Mouse (Mus musculus) heart, embryonic 11.5 days (tissue): ENCODE results near the gene Ldlrad3. TPM values are rescaled to one million over a fixed set of nuclear protein-coding genes. Genes with fewer than 3 reads are reported as not detected.

Experiments
- ATAC-seq: fragments of 200-750 bp; cut with Nextera tagmentation; replicated peaks from 2 replicates; pipeline ENCODE4 v1.8.0; 2017; ENCODE audit warnings: moderate library complexity; ENCODE audit not compliant: insufficient number of reproducible peaks, low FRiP score, low TSS enrichment
- H3K27ac ChIP-seq: fragments of 300-500 bp; sonication (generic); 2 replicates; pipeline ENCODE4 v1.5.1; 2014; ENCODE audit warnings: mild to moderate bottlenecking, low read depth, low read length
- H3K27me3 ChIP-seq: fragments of 300-500 bp; sonication (generic); 2 replicates; pipeline ENCODE4 v1.6.1; 2014; ENCODE audit warnings: mild to moderate bottlenecking, low read length, mixed read lengths; ENCODE audit not compliant: control insufficient read depth, insufficient read depth
- H3K36me3 ChIP-seq: fragments of 300-500 bp; sonication (generic); 2 replicates; pipeline ENCODE4 v1.6.1; 2014; ENCODE audit warnings: mild to moderate bottlenecking, low read length, moderate library complexity, mixed read lengths; ENCODE audit not compliant: control insufficient read depth, insufficient read depth
- H3K4me1 ChIP-seq: fragments of 300-500 bp; sonication (generic); 2 replicates; pipeline ENCODE4 v1.6.1; 2014; ENCODE audit warnings: low read length; ENCODE audit not compliant: control insufficient read depth, insufficient read depth
- H3K4me2 ChIP-seq: fragments of 300-500 bp; sonication (generic); 2 replicates; pipeline ENCODE4 v1.6.1; 2014; ENCODE audit warnings: mild to moderate bottlenecking, moderate library complexity
- H3K4me3 ChIP-seq: fragments of 300-500 bp; sonication (generic); 2 replicates; pipeline ENCODE4 v1.5.1; 2014; ENCODE audit warnings: low read depth, low read length
- H3K9ac ChIP-seq: fragments of 300-500 bp; sonication (generic); 2 replicates; pipeline ENCODE4 v1.6.1; 2014; ENCODE audit warnings: mild to moderate bottlenecking, low read depth, low read length, moderate library complexity
- H3K9me3 ChIP-seq: fragments of 300-500 bp; sonication (generic); replicated peaks from 2 replicates; pipeline ENCODE4 v1.6.1; 2016; ENCODE audit warnings: low read length; ENCODE audit not compliant: control insufficient read depth
- WGBS: fragments of 180-500 bp; shearing (Covaris S2); extraction: QIAGEN DNeasy Blood & Tissue Kit; methylation state at CpG from one replicate; pipeline ENCODE4 v1.1.7; 2014; ENCODE audit not compliant: insufficient replicate concordance; 5-methylcytosine and 5-hydroxymethylcytosine counted together
- polyA plus RNA-seq: library from polyadenylated mRNA; unstranded; fragments of >200 nt; fragmentation: Nextera tagmentation; extraction: Ambion mirVana; gene quantifications from 2 replicates; pipeline ENCODE4 v1.2.1, GENCODE M21; 2014

Gene Ldlrad3
- polyA plus RNA-seq, 1 experiment from 2014 or later: 19.0 TPM

DNA sequence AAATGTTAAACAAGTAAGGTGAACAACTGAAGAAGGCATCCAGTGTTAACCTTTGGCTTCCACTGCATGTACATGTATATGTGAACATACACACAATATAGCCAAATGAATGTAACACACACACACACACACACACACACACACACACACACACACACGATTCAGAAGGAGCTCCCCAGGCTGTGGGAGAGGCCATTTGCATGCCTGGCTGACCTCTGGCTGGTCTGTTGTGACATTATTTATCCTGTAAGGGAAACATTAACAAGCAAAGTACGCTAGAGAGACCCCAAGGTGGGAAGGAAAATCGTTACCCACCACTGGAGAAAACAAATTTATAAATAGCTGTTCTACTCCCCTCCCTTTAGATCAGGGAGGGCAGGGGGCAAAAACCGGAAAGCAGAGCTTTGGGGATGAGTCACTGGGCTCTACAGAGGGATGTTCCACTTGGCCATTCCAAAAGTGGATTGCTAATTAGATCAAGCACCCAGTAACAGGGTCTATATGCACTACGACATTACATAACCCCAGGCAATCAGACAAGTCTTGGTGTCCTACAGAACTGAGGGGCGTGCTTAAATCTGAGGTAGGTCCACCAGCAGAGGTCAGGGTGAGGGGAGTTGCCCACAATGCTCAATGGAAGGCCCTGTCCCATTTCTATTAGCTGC lies 174.7 kb downstream of the Ldlrad3 start:
- H3K9ac ChIP-seq: no peak overlapping the region
- ATAC-seq: no peak
- no peak overlapping the region for H3K4me3 ChIP-seq
- WGBS: 60% methylated on average over 6 of the region's 6 CpGs
- H3K9me3 ChIP-seq: no peaks in the 10 kb centered on the region
- no peak overlapping the region for H3K27ac ChIP-seq
- H3K36me3 ChIP-seq: no peaks in the 10 kb centered on the region
- no peak overlapping the region for H3K4me2 ChIP-seq
- no peaks in the 10 kb centered on the region for H3K27me3 ChIP-seq
- H3K4me1 ChIP-seq: peaks cover 16% of the 10 kb centered on the region

DNA sequence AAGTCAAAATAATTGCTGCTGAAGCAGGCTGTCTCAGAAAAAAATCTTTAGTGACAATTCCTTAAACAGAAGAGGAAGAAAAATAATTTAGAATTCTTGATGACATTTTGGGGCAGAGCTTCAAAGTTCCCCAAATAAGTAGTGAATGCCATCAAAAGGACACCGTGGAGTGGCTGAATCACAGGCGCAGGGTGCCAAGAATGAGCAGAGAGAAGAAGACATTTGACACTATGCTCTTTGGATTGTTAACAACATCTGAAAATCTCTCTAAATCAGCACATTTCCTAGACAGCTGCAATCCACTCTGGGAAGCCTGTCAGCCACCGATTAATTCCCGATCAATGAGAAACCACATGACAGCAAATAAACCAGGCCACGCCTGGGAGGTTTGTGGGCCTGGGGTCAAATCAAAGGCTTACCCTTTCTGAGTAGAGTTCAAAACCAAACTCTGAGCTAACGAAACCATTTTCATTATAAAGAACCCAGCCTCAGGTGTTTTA lies 176.4 kb downstream of the Ldlrad3 start:
- H3K4me3 ChIP-seq: no peak overlapping the region
- ATAC-seq: no peak
- H3K9ac ChIP-seq: no peak overlapping the region
- 85% methylated on average over 6 of the region's 6 CpGs for WGBS
- H3K36me3 ChIP-seq: no peaks in the 10 kb centered on the region
- H3K9me3 ChIP-seq: no peaks in the 10 kb centered on the region
- no peak overlapping the region for H3K27ac ChIP-seq
- H3K27me3 ChIP-seq: no peaks in the 10 kb centered on the region
- H3K4me2 ChIP-seq: no peak overlapping the region
- peaks cover 31% of the 10 kb centered on the region for H3K4me1 ChIP-seq

DNA sequence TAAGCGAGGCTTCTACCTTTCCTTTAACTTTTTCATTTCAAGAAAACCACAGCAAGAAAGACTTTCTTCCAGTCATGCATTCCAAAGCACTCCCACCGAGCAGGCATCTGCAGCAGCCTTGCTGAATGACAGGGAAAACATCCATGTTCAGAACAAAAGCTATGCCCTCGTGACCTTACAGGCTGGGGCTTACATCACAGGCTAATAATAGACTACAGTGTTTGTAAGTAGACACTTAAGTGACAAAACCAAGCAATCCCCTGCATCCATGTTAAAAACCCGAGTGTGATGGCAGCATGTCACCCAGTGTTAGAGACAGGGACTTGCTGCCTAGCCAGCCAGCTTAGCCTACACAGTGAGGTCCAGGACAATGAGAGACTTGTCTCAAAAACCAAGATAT lies 180.0 kb downstream of the Ldlrad3 start:
- 5% methylated on average over 4 of the region's 4 CpGs for WGBS
- Histone ChIP-seq H3K4me2 (peak overlapping the region; percentile 46), H3K9ac (peak overlapping the region; percentile 11; the same call in 1 of the 2 replicates), H3K27ac (peak overlapping the region; percentile 95), H3K4me3 (no peak overlapping the region), H3K27me3 (no peaks in the 10 kb centered on the region), H3K36me3 (no peaks in the 10 kb centered on the region), H3K9me3 (no peaks in the 10 kb centered on the region), H3K4me1 (peaks cover 62% of the 10 kb centered on the region)
- peak; percentile 43; the same call in 1 of the 2 replicates for ATAC-seq

- H3K27ac ChIP-seq: peak overlapping the region; percentile 95
Observed at GRCm38 (mm10) chr2:102005377-102006007, 180.7 kb downstream of the Ldlrad3 start.

GRCm38 (mm10) chr2:102003776-102004264 lies 182.4 kb downstream of the Ldlrad3 start:
- no peaks in the 10 kb centered on the region for H3K27me3 ChIP-seq
- H3K9ac ChIP-seq: no peak overlapping the region
- 0 out of 2 replicates have a peak overlapping the region, but pooled peaks have one; percentile 57 for H3K4me2 ChIP-seq
- 54% methylated on average over 7 of the region's 7 CpGs for WGBS
- H3K27ac ChIP-seq: peak overlapping the region; percentile 87
- no peaks in the 10 kb centered on the region for H3K9me3 ChIP-seq
- no peak for ATAC-seq
- no peaks in the 10 kb centered on the region for H3K36me3 ChIP-seq
- peaks cover 65% of the 10 kb centered on the region for H3K4me1 ChIP-seq
- H3K4me3 ChIP-seq: no peak overlapping the region

More at GRCm38 (mm10) chr2:102005377-102006007, 180.7 kb downstream of the Ldlrad3 start:
- Histone ChIP-seq H3K4me3 (no peak overlapping the region), H3K9ac (peak overlapping the region; percentile 11), H3K9me3 (no peaks in the 10 kb centered on the region), H3K4me2 (peak overlapping the region; percentile 46), H3K4me1 (peaks cover 62% of the 10 kb centered on the region), H3K36me3 (no peaks in the 10 kb centered on the region), H3K27me3 (no peaks in the 10 kb centered on the region)
- peak; percentile 50; the same call in 1 of the 2 replicates for ATAC-seq
- 5% methylated on average over 8 of the region's 8 CpGs for WGBS

DNA sequence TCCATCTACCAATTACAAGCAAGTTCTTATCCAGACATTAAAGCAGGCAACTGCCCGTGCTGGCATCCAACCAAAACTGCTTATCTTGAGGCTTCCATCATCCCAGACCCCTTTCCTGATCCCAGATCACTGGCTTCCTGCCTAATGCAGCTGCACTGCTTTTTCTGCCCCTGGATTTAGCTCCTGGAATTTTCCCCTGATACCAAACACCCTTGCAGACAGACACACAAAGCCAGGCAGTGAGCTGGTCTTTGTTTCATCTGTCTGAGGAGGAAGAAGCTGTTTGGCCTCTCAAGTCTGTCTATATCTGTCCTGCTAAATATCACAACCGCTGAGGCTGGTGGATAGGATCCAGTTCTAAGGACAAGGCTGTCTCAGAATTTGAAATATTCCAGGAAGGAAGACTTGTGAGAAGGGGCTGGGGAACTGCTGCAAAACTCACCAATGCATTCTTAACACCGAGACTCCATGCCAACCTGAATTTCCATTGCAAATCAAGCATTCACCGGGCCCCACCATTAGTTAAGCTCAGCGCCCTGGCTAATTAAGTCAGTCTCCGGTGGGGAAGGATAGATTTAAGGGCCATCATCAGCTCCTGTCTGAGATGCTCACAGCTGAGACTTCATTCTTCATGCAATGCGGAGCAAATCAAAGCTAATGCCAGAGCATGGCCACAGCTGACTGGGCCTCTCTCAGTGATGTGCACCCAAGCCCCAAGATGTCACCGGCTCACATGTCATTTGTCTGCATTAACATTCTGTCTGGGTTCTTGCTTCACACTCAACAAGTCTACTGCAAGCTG lies 183.0 kb downstream of the Ldlrad3 start:
- no peaks in the 10 kb centered on the region for H3K9me3 ChIP-seq
- no peak overlapping the region for H3K4me3 ChIP-seq
- peak overlapping the region; percentile 57; the same call in 1 of the 2 replicates for H3K4me2 ChIP-seq
- H3K36me3 ChIP-seq: no peaks in the 10 kb centered on the region
- 17% methylated on average over 8 of the region's 8 CpGs for WGBS
- peak; percentile 67 for ATAC-seq
- no peak overlapping the region for H3K9ac ChIP-seq
- no peaks in the 10 kb centered on the region for H3K27me3 ChIP-seq
- peak overlapping the region; percentile 87 for H3K27ac ChIP-seq
- H3K4me1 ChIP-seq: peaks cover 65% of the 10 kb centered on the region

DNA sequence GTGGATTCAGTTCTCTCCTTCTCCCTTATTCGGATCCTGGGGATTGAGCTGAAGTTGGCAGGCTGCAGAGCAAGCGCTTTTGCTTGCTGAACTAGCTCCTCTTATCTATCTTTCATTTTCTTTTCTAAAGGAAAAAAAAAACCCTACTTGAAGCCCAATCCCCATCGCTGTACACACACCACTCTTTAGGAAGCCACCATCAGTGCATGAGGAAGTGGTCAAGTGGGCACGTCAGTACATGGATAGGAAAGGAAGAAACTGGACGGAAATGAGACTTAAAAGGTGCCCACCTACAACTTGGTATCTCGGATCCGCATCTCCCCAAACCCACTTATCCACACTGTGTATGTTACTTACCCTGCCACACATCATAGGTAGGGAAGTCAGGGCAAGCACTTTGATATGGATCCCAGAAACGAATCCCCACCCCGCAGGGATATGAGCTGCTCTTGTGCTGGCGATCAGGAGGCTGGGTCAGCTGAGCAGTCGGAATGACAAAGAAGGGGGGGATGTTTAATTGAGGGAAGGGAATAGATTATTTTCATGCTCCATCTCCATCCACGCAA lies 183.7 kb downstream of the Ldlrad3 start:
- Histone ChIP-seq H3K27ac (peak overlapping the region; percentile 87), H3K4me3 (0 out of 2 replicates have a peak overlapping the region, but pooled peaks have one; percentile 5), H3K9ac (no peak overlapping the region), H3K27me3 (no peaks in the 10 kb centered on the region), H3K9me3 (no peaks in the 10 kb centered on the region), H3K36me3 (no peaks in the 10 kb centered on the region), H3K4me2 (peak overlapping the region; percentile 57), H3K4me1 (peaks cover 60% of the 10 kb centered on the region)
- 33% methylated on average over 12 of the region's 12 CpGs for WGBS
- peak; percentile 21 for ATAC-seq

GRCm38 (mm10) chr2:102001661-102002060 lies 184.5 kb downstream of the Ldlrad3 start:
- Histone ChIP-seq H3K4me1 (peaks cover 58% of the 10 kb centered on the region), H3K4me3 (no peak overlapping the region), H3K4me2 (peak overlapping the region; percentile 57; the same call in 1 of the 2 replicates), H3K27ac (peak overlapping the region; percentile 87), H3K27me3 (no peaks in the 10 kb centered on the region), H3K9me3 (no peaks in the 10 kb centered on the region), H3K9ac (no peak overlapping the region; the same call in 1 of the 2 replicates), H3K36me3 (no peaks in the 10 kb centered on the region)
- 4% methylated on average over 1 of the region's 1 CpGs for WGBS
- no peak for ATAC-seq
